Mouse (Mus musculus) heart, postnatal 0 days (tissue): ENCODE data around the gene Il12rb1.

Experiments used
- CTCF ChIP-seq: IDR thresholded peaks from 2 replicates; pipeline ENCODE4 v1.5.1; 2016; ENCODE audit warnings: antibody characterized with exemption, control low read depth, low read depth
- EP300 ChIP-seq: IDR thresholded peaks from 2 replicates; pipeline ENCODE4 v1.6.1; 2016; ENCODE audit warnings: antibody characterized with exemption, low read depth

DNA sequence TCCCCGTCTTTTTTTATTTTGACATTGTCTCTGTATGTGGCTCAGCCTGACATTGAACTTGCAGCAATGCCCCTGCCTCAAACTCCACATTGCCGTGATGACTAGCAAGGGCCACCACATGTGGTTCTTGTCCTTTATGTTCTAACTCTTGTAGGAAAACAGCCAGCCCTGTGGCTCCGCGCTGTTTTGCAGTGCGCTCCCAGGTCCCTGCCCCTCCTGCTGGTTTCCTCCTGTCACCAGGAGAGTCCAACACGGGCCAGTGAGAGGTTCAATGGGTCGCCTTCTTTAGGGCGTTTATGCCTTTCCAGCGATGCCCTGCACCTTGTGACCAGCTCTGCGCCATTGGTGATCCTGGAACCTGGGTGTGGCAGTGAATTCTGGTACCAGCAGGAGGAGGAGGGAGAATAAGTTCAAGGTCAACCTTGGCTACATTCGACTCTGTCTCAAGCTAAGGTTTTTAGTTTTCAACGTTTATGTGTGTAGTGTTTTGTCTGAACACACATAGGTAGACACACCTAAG is 57.8 kb downstream of the Il12rb1 start:
- TF ChIP-seq CTCF, result no peak
- TF ChIP-seq EP300, result 0 out of 2 replicates have a peak, but pooled peaks have one; percentile 36
